Mouse (Mus musculus) ES-Bruce4 (cell line): ENCODE results near the gene Egln2.

Experiments used
- CTCF ChIP-seq: IDR thresholded peaks from one replicate; pipeline ENCODE4 v1.8.1; 2011; ENCODE audit warnings: low read depth, low read length
- EP300 ChIP-seq: IDR thresholded peaks from 2 replicates; pipeline ENCODE4 v1.6.1; 2011; ENCODE audit warnings: low read depth, low read length; ENCODE audit not compliant: insufficient read depth
- POLR2A ChIP-seq: IDR thresholded peaks from one replicate; pipeline ENCODE4 v1.8.1; 2011; ENCODE audit warnings: low read length; ENCODE audit not compliant: insufficient read depth

GRCm38 (mm10) chr7:27136410-27136996, 30.1 kb downstream of the Egln2 start:
- TF ChIP-seq CTCF, result no peak
- no peak for TF ChIP-seq POLR2A
- no peak for TF ChIP-seq EP300
